Mouse (Mus musculus) lung, postnatal 36 days (tissue): ENCODE measurements at regions not wholly inside any gene's neighbourhood (a gene's known extent, or its start where the extent isn't known, plus 50 kb on each side); places are given as distances from the start of the nearest gene placed in this dataset.

Experiments used
- DNase-seq: peaks from one replicate; pipeline ENCODE4 v3.0.0; 2022; ENCODE audit warnings: mixed read lengths

- no peak for DNase-seq
These were observed 93.2 kb upstream of the Ubl3 start for GRCm38 (mm10) chr5:148645772-148646171.

GRCm38 (mm10) chr5:148645191-148645681 lies 92.6 kb upstream of the Ubl3 start:
- DNase-seq = peak; percentile 54

- DNase-seq = no peak
These were observed 91.8 kb upstream of the Ubl3 start for GRCm38 (mm10) chr5:148644345-148644744.

- DNase-seq = no peak
These were observed 89.2 kb upstream of the Ubl3 start for GRCm38 (mm10) chr5:148641652-148642395.

GRCm38 (mm10) chr5:148640523-148640922 lies 87.9 kb upstream of the Ubl3 start:
- DNase-seq = no peak

- DNase-seq = peak; percentile 54
These were observed 82.3 kb upstream of the Ubl3 start for GRCm38 (mm10) chr5:148634919-148635356.

GRCm38 (mm10) chr5:148633999-148634398 lies 81.4 kb upstream of the Ubl3 start:
- DNase-seq = peak; percentile 44

GRCm38 (mm10) chr5:148633331-148633730 lies 80.7 kb upstream of the Ubl3 start:
- DNase-seq = peak; percentile 42

GRCm38 (mm10) chr5:148632516-148633170 lies 80.1 kb upstream of the Ubl3 start:
- DNase-seq = peak; percentile 75

GRCm38 (mm10) chr5:148631566-148631965 lies 79.0 kb upstream of the Ubl3 start:
- DNase-seq = no peak

- DNase-seq = no peak
These were observed 73.4 kb upstream of the Ubl3 start for GRCm38 (mm10) chr5:148626014-148626413.

- no peak for DNase-seq
These were observed 72.2 kb upstream of the Ubl3 start for GRCm38 (mm10) chr5:148624649-148625405.

GRCm38 (mm10) chr5:148620895-148621786 lies 68.6 kb upstream of the Ubl3 start:
- DNase-seq = no peak

- no peak for DNase-seq
These were observed 67.3 kb upstream of the Ubl3 start for GRCm38 (mm10) chr5:148619917-148620316.

GRCm38 (mm10) chr5:148616426-148616825 lies 63.8 kb upstream of the Ubl3 start:
- no peak for DNase-seq

GRCm38 (mm10) chr5:148615706-148616366 lies 63.2 kb upstream of the Ubl3 start:
- DNase-seq = no peak

GRCm38 (mm10) chr5:148615117-148615516 lies 62.5 kb upstream of the Ubl3 start:
- DNase-seq = no peak

- no peak for DNase-seq
These were observed 58.7 kb upstream of the Ubl3 start for GRCm38 (mm10) chr5:148611323-148611722.

- peak; percentile 28 for DNase-seq
These were observed 56.9 kb upstream of the Ubl3 start for GRCm38 (mm10) chr5:148609506-148609880.

- DNase-seq = no peak
These were observed 56.4 kb upstream of the Ubl3 start for GRCm38 (mm10) chr5:148608857-148609505.

GRCm38 (mm10) chr5:148608178-148608577 lies 55.6 kb upstream of the Ubl3 start:
- peak; percentile 72 for DNase-seq
